In genomic region chr4:108217332-108218179, GRCm38 (mm10) we compare ENCODE assay signal across 8 mouse cellular contexts. TPM values are rescaled to one million over a fixed set of nuclear protein-coding genes. Genes with fewer than 3 reads are reported as not detected.
DNase-seq lines count a peak whose midpoint lies in the region; ATAC-seq lines count a peak whose summit lies in the region.

TSS of gene Zyg11a (minus strand) at chr4:108218048.

- H3K4me1 ChIP-seq in lung, embryonic 15.5 days = peaks cover 15% of the 10 kb centered on the region
- no peaks in the 10 kb centered on the region; the same call in 1 of the 2 replicates for H3K4me1 ChIP-seq in brown adipose tissue, adult 24 weeks (ENCODE audit: control insufficient read depth, insufficient read depth, insufficient read length, low read length)
- peaks cover 14% of the 10 kb centered on the region for H3K4me1 ChIP-seq in hindbrain, embryonic 10.5 days (replicated peaks)
- peaks cover 14% of the 10 kb centered on the region for H3K4me1 ChIP-seq in limb, embryonic 12.5 days (replicated peaks)
- H3K4me1 ChIP-seq in neural tube, embryonic 12.5 days = peaks cover 8% of the 10 kb centered on the region; the same call in 1 of the 2 replicates

- peak; percentile 64; the same call in 1 of the 2 replicates for ATAC-seq in lung, embryonic 15.5 days (ENCODE audit: borderline replicate concordance, extremely low read depth, low FRiP score, low TSS enrichment)
- ATAC-seq in limb, embryonic 12.5 days (ENCODE audit: insufficient number of reproducible peaks, insufficient read depth, low FRiP score, low TSS enrichment, low read depth) = peak; percentile 81; the same call in 1 of the 2 replicates
- no peak for ATAC-seq in neural tube, embryonic 12.5 days (ENCODE audit: low FRiP score, low read depth)
- no peak for ATAC-seq in cerebellum, adult (ENCODE audit: insufficient number of reproducible peaks, low FRiP score, low TSS enrichment)

- peak within 1 kb of the TSS; percentile 38 for H3K9ac ChIP-seq in lung, embryonic 15.5 days
- peak within 1 kb of the TSS; percentile 44 for H3K9ac ChIP-seq in limb, embryonic 12.5 days (replicated peaks)
- peak within 1 kb of the TSS; percentile 40 for H3K9ac ChIP-seq in neural tube, embryonic 12.5 days

- H3K27me3 ChIP-seq in lung, embryonic 15.5 days = peaks cover 40% of the 10 kb centered on the region
- peaks cover 63% of the 10 kb centered on the region for H3K27me3 ChIP-seq in hindbrain, embryonic 10.5 days (ENCODE audit: insufficient read depth, poor library complexity, severe bottlenecking)
- peaks cover 58% of the 10 kb centered on the region for H3K27me3 ChIP-seq in limb, embryonic 12.5 days
- peaks cover 46% of the 10 kb centered on the region for H3K27me3 ChIP-seq in neural tube, embryonic 12.5 days (replicated peaks)

- H3K4me3 ChIP-seq in lung, embryonic 15.5 days = peak within 1 kb of the TSS; percentile 52
- H3K4me3 ChIP-seq in brown adipose tissue, adult 24 weeks (ENCODE audit: insufficient read depth, low read depth, low read length) = peak within 1 kb of the TSS; percentile 58
- H3K4me3 ChIP-seq in hindbrain, embryonic 10.5 days = peak within 1 kb of the TSS; percentile 55
- H3K4me3 ChIP-seq in limb, embryonic 12.5 days (replicated peaks) = peak within 1 kb of the TSS; percentile 51
- peak within 1 kb of the TSS; percentile 37 for H3K4me3 ChIP-seq in neural tube, embryonic 12.5 days

- WGBS in lung, embryonic 15.5 days = 1% methylated on average over 60 of the region's 107 CpGs
- WGBS in hindbrain, embryonic 10.5 days = under 1% methylated on average over 107 of the region's 107 CpGs
- 2% methylated on average over 83 of the region's 107 CpGs for WGBS in limb, embryonic 12.5 days
- WGBS in neural tube, embryonic 12.5 days = 1% methylated on average over 103 of the region's 107 CpGs

- no peaks in the 10 kb centered on the region for H3K9me3 ChIP-seq in lung, embryonic 15.5 days
- no peaks in the 10 kb centered on the region for H3K9me3 ChIP-seq in hindbrain, embryonic 10.5 days
- no peaks in the 10 kb centered on the region for H3K9me3 ChIP-seq in limb, embryonic 12.5 days
- H3K9me3 ChIP-seq in neural tube, embryonic 12.5 days = no peaks in the 10 kb centered on the region

- H3K27ac ChIP-seq in lung, embryonic 15.5 days = no peak within 1 kb of the TSS
- H3K27ac ChIP-seq in brown adipose tissue, adult 24 weeks (replicated peaks; ENCODE audit: low read depth, low read length) = no peak within 1 kb of the TSS
- H3K27ac ChIP-seq in hindbrain, embryonic 10.5 days = peak within 1 kb of the TSS; percentile 40; the same call in 1 of the 2 replicates
- no peak within 1 kb of the TSS for H3K27ac ChIP-seq in limb, embryonic 12.5 days
- no peak within 1 kb of the TSS for H3K27ac ChIP-seq in neural tube, embryonic 12.5 days

- H3K4me2 ChIP-seq in lung, embryonic 15.5 days = peak within 1 kb of the TSS; percentile 91
- H3K4me2 ChIP-seq in limb, embryonic 12.5 days = peak within 1 kb of the TSS; percentile 67
- H3K4me2 ChIP-seq in neural tube, embryonic 12.5 days (replicated peaks) = peak within 1 kb of the TSS; percentile 66

- no peaks in the 10 kb centered on the region for H3K36me3 ChIP-seq in lung, embryonic 15.5 days
- H3K36me3 ChIP-seq in hindbrain, embryonic 10.5 days = no peaks in the 10 kb centered on the region
- no peaks in the 10 kb centered on the region for H3K36me3 ChIP-seq in limb, embryonic 12.5 days
- no peaks in the 10 kb centered on the region for H3K36me3 ChIP-seq in neural tube, embryonic 12.5 days

- no peak for DNase-seq in lung, postnatal 25 days (ENCODE audit: low spot score)
- peak; percentile 40 for DNase-seq in hindbrain, embryonic 10.5 days (ENCODE audit: low spot score)
- no peak for DNase-seq in ovary, postnatal 10 days (ENCODE audit: low spot score)

RNA-seq across cellular contexts. Expression of gene Zyg11a, which starts in this region (rescaled TPM):
- polyA plus RNA-seq in lung, embryonic 15.5 days (2015; fragmentation: Nextera tagmentation; extraction: Ambion mirVana) = 0.06 and 0.11 TPM in 2 replicates
- polyA plus RNA-seq in brown adipose tissue, adult 24 weeks (2012; ENCODE audit: insufficient read depth, insufficient read length, missing spikeins) = 1.8 and 1.9 TPM in 2 replicates
- polyA plus RNA-seq in hindbrain, embryonic 10.5 days (2016; fragmentation: Nextera tagmentation; extraction: Ambion mirVana) = 0.07 TPM in 1 of 2 replicates, not detected in the other
- polyA plus RNA-seq in limb, embryonic 12.5 days (2016; fragmentation: Nextera tagmentation; extraction: Ambion mirVana) = 0.14 TPM in 1 of 2 replicates, not detected in the other
- polyA plus RNA-seq in neural tube, embryonic 12.5 days (2016; fragmentation: Nextera tagmentation; extraction: Ambion mirVana) = 0.09 TPM in 1 of 2 replicates, not detected in the other

Comparison
In these comparisons a context has a peak if more than half of its experiments do, and no peak if none do; other contexts are left out.
1. Peak in ATAC-seq, H3K4me3 ChIP-seq, H3K9ac ChIP-seq and H3K4me2 ChIP-seq in lung, embryonic 15.5 days; RNA of the gene not detected or under 1 TPM.
2. Peak in DNase-seq, H3K4me3 ChIP-seq and H3K27ac ChIP-seq in hindbrain, embryonic 10.5 days; RNA of the gene not detected or under 1 TPM.
3. Peak in ATAC-seq, H3K4me3 ChIP-seq, H3K9ac ChIP-seq and H3K4me2 ChIP-seq in limb, embryonic 12.5 days; RNA of the gene not detected or under 1 TPM.